Mouse (Mus musculus) heart, adult 9 months (tissue): ENCODE results near the gene Rab11fip3.

Experiments
- DNase-seq, 2 experiments: peaks; one replicate each; pipeline ENCODE4 v3.0.0; 2022; ENCODE audit warnings: low spot score in 2 of 2

The Rab11fip3 gene

GRCm38 (mm10) chr17:26040711-26041110 lies 28.6 kb downstream of the Rab11fip3 start:
- peak; percentile 41 to 49 for DNase-seq

- DNase-seq: no peak
These were observed 37.3 kb downstream of the Rab11fip3 start for GRCm38 (mm10) chr17:26032037-26032436.

- no peak for DNase-seq
These were observed 37.8 kb downstream of the Rab11fip3 start for GRCm38 (mm10) chr17:26031583-26031982.

DNA sequence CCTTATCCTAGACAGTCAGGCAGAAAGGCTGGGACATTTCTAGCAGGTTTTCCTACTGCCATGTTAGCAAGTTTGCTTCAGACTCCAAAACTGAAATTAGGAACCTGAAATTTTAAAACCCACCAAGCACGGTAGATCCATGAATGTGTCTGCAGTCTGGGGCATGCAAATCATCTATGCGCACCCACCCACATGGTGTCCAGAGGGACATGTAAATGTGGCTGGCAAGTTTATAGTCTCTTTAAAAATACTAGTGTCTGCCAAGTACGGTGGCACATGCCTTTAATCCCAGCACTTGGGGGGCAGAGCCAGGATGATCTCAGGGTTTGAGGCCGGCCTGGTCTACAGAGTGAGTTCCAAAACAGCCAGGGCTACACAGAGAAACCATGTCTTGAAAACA lies 41.1 kb downstream of the Rab11fip3 start:
- DNase-seq: no peak

- no peak for DNase-seq
These were observed 44.7 kb downstream of the Rab11fip3 start for GRCm38 (mm10) chr17:26024674-26025073.

- DNase-seq: no peak
These were observed 45.4 kb downstream of the Rab11fip3 start for GRCm38 (mm10) chr17:26023966-26024365.

- DNase-seq: no peak
These were observed 46.2 kb downstream of the Rab11fip3 start for GRCm38 (mm10) chr17:26023181-26023580.

- DNase-seq: no peak
These were observed 47.5 kb downstream of the Rab11fip3 start for GRCm38 (mm10) chr17:26021728-26022341.

DNA sequence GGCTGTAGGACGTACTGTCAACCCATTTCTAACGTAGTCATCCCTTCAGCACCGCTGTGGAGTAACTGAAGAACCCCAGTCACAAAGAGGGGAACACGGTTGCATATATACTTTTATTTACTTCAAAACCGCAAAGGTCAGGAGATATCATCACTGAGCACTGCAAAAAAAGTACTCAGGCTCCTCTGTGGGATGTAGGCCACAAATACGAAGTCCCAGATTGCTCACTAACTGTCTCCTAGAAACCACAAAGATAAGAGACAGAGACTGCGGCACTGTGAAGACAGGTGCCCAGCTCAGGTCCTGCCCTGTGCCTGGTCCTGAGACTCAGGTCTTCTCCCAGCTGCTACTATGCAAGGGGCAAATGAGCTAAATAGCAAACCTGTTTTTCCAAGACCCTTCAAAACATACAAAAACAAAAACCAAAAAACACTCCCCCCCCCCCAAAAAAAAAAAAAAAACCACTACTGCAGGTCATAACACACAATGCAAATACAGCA lies 48.5 kb downstream of the Rab11fip3 start:
- no peak for DNase-seq

- no peak for DNase-seq
These were observed 51.0 kb downstream of the Rab11fip3 start for GRCm38 (mm10) chr17:26018388-26018787.

DNA sequence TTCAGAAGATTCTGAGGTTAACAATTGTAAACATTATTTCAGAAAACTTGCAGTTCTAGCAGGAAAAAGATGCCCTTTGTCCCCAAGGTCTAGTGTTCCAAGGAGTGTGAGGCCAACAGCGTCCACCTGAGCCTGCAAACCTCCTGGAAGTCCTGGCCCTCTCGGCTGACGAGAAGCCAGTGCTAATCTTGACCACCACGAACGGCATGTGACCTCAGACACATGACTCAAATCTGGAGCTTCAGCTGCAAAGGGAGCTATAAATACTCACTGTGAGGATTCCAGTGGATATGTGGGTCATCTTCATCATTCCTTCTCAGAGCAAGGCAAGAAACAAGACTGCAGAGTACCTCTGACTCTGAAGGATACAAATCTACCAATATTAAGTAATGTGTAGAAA lies 51.4 kb downstream of the Rab11fip3 start:
- peak; percentile 34 to 43 for DNase-seq

DNA sequence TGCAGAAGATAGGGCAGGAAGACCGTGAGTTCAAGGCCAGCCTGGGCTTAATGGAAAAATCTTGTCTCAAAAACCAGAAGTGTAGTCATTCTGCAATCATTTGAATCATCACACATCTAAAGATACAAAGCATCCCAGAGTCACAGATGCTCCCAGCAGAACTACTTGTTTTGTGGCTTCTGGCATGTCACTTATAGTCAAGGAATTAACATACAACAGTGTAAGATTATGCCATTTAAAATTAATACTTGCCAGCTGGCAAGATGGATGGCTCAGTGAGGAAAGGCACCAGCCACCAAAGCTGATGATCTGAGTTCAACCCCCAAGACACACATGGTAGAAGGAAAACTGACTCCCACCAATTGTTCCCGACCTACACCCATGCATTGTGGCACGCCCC lies 52.3 kb downstream of the Rab11fip3 start:
- DNase-seq: no peak

GRCm38 (mm10) chr17:26013711-26014110 lies 55.6 kb downstream of the Rab11fip3 start:
- DNase-seq: no peak

GRCm38 (mm10) chr17:26011841-26012460 lies 57.4 kb downstream of the Rab11fip3 start:
- peak; percentile 70 to 75 for DNase-seq

DNA sequence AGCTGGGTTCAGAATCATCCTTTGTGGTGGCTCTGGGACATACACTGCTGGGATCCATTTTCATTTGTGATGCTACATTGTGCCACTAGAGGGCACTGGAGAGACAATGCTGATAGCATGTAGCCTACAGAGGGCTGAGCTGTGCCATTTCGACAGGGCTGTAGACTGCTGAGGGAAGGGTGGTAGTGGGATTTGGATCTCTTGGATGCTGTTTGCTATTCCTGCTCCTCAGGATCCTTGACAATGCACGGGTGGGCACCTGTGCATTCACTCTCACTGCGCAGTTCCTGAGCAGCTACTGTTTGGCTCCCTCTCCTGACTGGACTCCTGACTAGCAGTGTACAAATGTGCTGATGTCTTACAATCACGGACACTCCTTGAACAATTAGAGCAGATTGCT lies 59.8 kb downstream of the Rab11fip3 start:
- DNase-seq: peak; percentile 52 to 78

DNA sequence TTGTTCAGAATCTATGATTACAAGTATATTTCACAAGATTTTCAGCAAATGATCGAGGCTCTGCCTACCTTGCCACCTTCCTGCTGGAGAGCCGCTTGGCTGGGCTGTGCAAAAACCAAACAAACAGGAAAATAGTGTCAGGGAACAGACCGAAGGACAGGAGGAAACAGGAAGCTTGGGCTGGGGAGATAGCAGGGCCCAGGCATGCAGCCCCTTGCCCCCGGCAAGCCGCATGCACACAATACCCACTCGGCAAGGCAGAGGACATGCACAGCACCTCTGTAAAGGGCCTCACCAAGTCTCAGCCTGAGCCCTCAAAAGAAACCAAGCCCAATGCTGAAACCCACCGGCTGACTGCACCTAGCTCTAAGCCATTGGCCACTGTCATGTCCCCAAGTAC lies 60.6 kb downstream of the Rab11fip3 start:
- DNase-seq: no peak

DNA sequence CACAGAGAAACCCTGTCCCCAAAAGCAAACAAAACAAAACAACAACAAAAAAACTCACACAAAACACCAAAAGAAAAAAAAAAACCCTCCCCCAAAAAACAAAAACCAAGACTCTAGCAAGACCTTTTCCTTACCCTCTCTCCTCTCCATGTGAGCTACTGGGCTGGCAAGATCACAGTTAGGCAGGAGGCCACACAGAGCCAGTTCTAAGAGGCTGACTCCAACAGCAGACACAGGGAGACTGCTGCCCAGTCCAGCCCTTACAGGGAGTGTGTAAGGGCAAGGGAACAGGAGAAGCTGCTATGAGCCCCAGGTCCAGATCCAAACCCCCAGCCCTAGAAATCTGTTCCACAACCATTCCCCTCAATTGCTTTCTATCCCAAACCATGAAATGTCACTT lies 61.0 kb downstream of the Rab11fip3 start:
- DNase-seq: no peak

GRCm38 (mm10) chr17:26007646-26008045 lies 61.7 kb downstream of the Rab11fip3 start:
- no peak for DNase-seq

GRCm38 (mm10) chr17:26005731-26006450 lies 63.5 kb downstream of the Rab11fip3 start:
- DNase-seq: no peak

- DNase-seq: no peak
These were observed 64.6 kb downstream of the Rab11fip3 start for GRCm38 (mm10) chr17:26004711-26005110.

- DNase-seq: no peak
These were observed 65.5 kb downstream of the Rab11fip3 start for GRCm38 (mm10) chr17:26003864-26004263.

DNA sequence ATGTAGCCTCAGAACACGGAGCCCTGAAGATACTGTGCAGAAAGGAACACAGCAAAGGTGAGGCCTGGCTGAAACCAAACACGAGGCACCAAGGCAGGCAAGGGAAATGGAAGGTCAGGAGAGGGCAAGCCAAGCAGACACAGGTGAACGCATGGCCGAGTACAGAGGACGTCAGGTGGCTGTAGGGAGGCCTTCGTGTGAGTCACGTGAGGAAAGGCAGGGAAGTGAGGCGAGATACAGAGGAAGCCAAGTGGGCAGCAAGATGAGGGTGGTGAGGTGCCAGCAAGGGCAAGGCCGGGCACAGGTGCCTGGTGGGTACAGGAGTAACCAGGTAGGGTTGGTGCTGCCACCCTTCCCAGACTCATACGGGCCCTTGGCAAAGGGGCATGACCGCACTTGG lies 70.9 kb downstream of the Rab11fip3 start:
- no peak for DNase-seq

DNA sequence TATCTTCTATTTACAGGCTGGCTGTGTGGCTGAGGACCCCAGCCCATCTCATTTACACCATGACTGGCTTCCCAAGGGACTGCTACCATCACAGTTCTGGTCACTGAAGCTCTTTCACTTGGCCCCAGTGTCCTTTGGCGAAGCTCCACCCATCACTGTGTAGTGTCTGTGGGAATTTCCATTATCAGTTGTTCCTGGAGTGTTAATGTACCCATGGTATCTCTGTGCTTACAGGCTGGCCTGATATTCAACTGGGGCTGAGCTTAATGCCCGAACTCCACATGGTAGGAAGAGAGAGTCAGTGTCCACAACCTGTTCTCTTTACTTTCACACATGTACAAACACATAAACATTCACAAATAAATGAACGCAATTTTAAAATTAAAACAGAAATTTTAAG lies 75.9 kb downstream of the Rab11fip3 start:
- DNase-seq: no peak
